Mouse (Mus musculus): ENCODE data around the gene Slc24a1.

GRCm38 (mm10) chr9:64947483-64948095, 3.8 kb downstream of the Slc24a1 start:
- TF ChIP-seq REST (IDR thresholded peaks at IDR 0.05; ENCODE audit: insufficient read depth, insufficient read length) (no peak), CEBPB (IDR thresholded peaks at IDR 0.05; ENCODE audit: insufficient read depth, poor library complexity, severe bottlenecking) (no peak), E2F4 (IDR thresholded peaks at IDR 0.05; ENCODE audit: insufficient read depth) (no peak)
